Mouse (Mus musculus) ES-E14 (cell line): ENCODE data around the gene Pde7b. TPM values are rescaled to one million over a fixed set of nuclear protein-coding genes. Genes with fewer than 3 reads are reported as not detected.

Experiments
- DNase-seq: peaks from one replicate; pipeline ENCODE4 v3.0.0-alpha.2; 2013; ENCODE audit warnings: low read depth, low spot score
- H3K27ac ChIP-seq: 2 replicates; pipeline ENCODE4 v1.5.1; 2012; ENCODE audit warnings: low read depth, mild to moderate bottlenecking, low read length, moderate library complexity, mixed read lengths; ENCODE audit not compliant: poor library complexity, insufficient read depth, severe bottlenecking
- H3K36me3 ChIP-seq: 2 replicates; pipeline ENCODE4 v1.6.1; 2012; ENCODE audit warnings: mild to moderate bottlenecking, low read length, moderate library complexity, mixed read lengths; ENCODE audit not compliant: control insufficient read depth, poor library complexity, insufficient read depth, severe bottlenecking
- H3K4me1 ChIP-seq, 2 experiments: fragments of 150-350 bp in 1 of 2; sonication (generic) in 1 of 2; 2 replicates each; pipeline ENCODE4 v1.6.1; 2012; ENCODE audit warnings: low read length in 2 of 2, mild to moderate bottlenecking in 1 of 2, mixed read lengths in 1 of 2; ENCODE audit not compliant: control insufficient read depth in 2 of 2, insufficient read depth in 2 of 2, poor library complexity in 1 of 2
- H3K4me3 ChIP-seq, 2 experiments: fragments of 150-350 bp in 1 of 2; sonication (generic) in 1 of 2; 2 replicates each; pipeline ENCODE4 v1.5.1; 2012; ENCODE audit warnings: low read length in 2 of 2, low read depth in 1 of 2, mild to moderate bottlenecking in 1 of 2, mixed read lengths in 1 of 2; ENCODE audit not compliant: insufficient read depth in 1 of 2, poor library complexity in 1 of 2, severe bottlenecking in 1 of 2
- H3K9ac ChIP-seq: 2 replicates; pipeline ENCODE4 v1.6.1; 2012; ENCODE audit warnings: low read depth, mild to moderate bottlenecking, low read length, mixed read lengths; ENCODE audit not compliant: poor library complexity, insufficient read depth, severe bottlenecking
- H3K9me3 ChIP-seq: fragments of 150-350 bp; sonication (generic); 2 replicates; pipeline ENCODE4 v1.6.1; 2012; ENCODE audit warnings: low read depth, mild to moderate bottlenecking, low read length; ENCODE audit not compliant: control insufficient read depth, insufficient read depth
- CHD2 ChIP-seq: IDR thresholded peaks from 2 replicates; pipeline ENCODE4 v1.6.1; 2014; ENCODE audit warnings: mild to moderate bottlenecking, low read depth, low read length, inconsistent platforms
- HCFC1 ChIP-seq: IDR thresholded peaks from 2 replicates; pipeline ENCODE4 v1.6.1; 2012; ENCODE audit warnings: low read length, inconsistent platforms, borderline replicate concordance; ENCODE audit not compliant: insufficient read depth
- MAFK ChIP-seq: IDR thresholded peaks from 2 replicates; pipeline ENCODE4 v1.6.1; 2014; ENCODE audit warnings: mild to moderate bottlenecking, low read depth, low read length, inconsistent platforms; ENCODE audit not compliant: insufficient read depth
- ZC3H11A ChIP-seq: IDR thresholded peaks from 2 replicates; pipeline ENCODE4 v1.6.1; 2012; ENCODE audit warnings: low read depth, mild to moderate bottlenecking, inconsistent platforms, low read length, borderline replicate concordance
- ZNF384 ChIP-seq: IDR thresholded peaks from 2 replicates; pipeline ENCODE4 v1.6.1; 2012; ENCODE audit warnings: low read depth, low read length, inconsistent platforms
- in situ Hi-C, 2 experiments: fragments of 600-800 bp; cut with MboI; formaldehyde crosslinking; loops; one replicate each; pipeline ENCODE4 v1.15.1; 2025; ENCODE audit warnings: low sequenced_read_pairs in 2 of 2, inconsistent platforms in 1 of 2; ENCODE audit not compliant: unreplicated experiment in 2 of 2
- total RNA-seq: library from RNA; depleted of rRNA; stranded (reverse); fragments of 300-350 nt; gene quantifications from 2 replicates; pipeline ENCODE4 v1.2.3, GENCODE M21; 2012

Gene Pde7b
- total RNA-seq, 1 experiment: 0.13 TPM

GRCm38 (mm10) chr10:20507069-20507468, 217.8 kb downstream of the Pde7b start:
- no peak overlapping the region for H3K27ac ChIP-seq
- in situ Hi-C loops: no loop called here
- no peak for DNase-seq
- H3K4me1 ChIP-seq: no peaks in the 10 kb centered on the region
- H3K36me3 ChIP-seq: no peaks in the 10 kb centered on the region
- H3K9me3 ChIP-seq: no peaks in the 10 kb centered on the region
- no peak overlapping the region for H3K4me3 ChIP-seq
- H3K9ac ChIP-seq: no peak overlapping the region
- TF ChIP-seq ZC3H11A (no peak), CHD2 (no peak), ZNF384 (no peak), HCFC1 (no peak), MAFK (no peak)

- Histone ChIP-seq H3K36me3 (no peaks in the 10 kb centered on the region), H3K27ac (no peak overlapping the region), H3K4me3 (no peak overlapping the region), H3K4me1 (no peaks in the 10 kb centered on the region), H3K9me3 (no peaks in the 10 kb centered on the region), H3K9ac (no peak overlapping the region)
- no peak for TF ChIP-seq MAFK
- no peak for TF ChIP-seq CHD2
- no peak for TF ChIP-seq ZNF384
- no peak for TF ChIP-seq HCFC1
- TF ChIP-seq ZC3H11A: no peak
- in situ Hi-C loops: no loop called here
- no peak for DNase-seq
Measured at GRCm38 (mm10) chr10:20505454-20505853, 219.4 kb downstream of the Pde7b start.

- Histone ChIP-seq H3K4me1 (no peaks in the 10 kb centered on the region), H3K4me3 (no peak overlapping the region), H3K36me3 (no peaks in the 10 kb centered on the region), H3K9ac (no peak overlapping the region), H3K9me3 (no peaks in the 10 kb centered on the region), H3K27ac (no peak overlapping the region)
- in situ Hi-C loops: no loop called here
- TF ChIP-seq CHD2 (no peak), HCFC1 (no peak), ZNF384 (no peak), MAFK (no peak), ZC3H11A (no peak)
- DNase-seq: no peak
Measured at GRCm38 (mm10) chr10:20504800-20505199, 220.1 kb downstream of the Pde7b start.

GRCm38 (mm10) chr10:20503265-20504025, 221.4 kb downstream of the Pde7b start:
- H3K4me1 ChIP-seq: no peaks in the 10 kb centered on the region
- H3K36me3 ChIP-seq: no peaks in the 10 kb centered on the region
- H3K4me3 ChIP-seq: no peak overlapping the region
- in situ Hi-C loops: no loop called here
- H3K9ac ChIP-seq: no peak overlapping the region
- DNase-seq: no peak
- TF ChIP-seq HCFC1: no peak
- no peak for TF ChIP-seq MAFK
- no peak for TF ChIP-seq CHD2
- no peak for TF ChIP-seq ZC3H11A
- TF ChIP-seq ZNF384: no peak
- H3K9me3 ChIP-seq: no peaks in the 10 kb centered on the region
- no peak overlapping the region for H3K27ac ChIP-seq

GRCm38 (mm10) chr10:20501221-20501620, 223.7 kb downstream of the Pde7b start:
- no peak for TF ChIP-seq ZC3H11A
- no peak for TF ChIP-seq ZNF384
- no peak for TF ChIP-seq MAFK
- TF ChIP-seq HCFC1: no peak
- TF ChIP-seq CHD2: no peak
- Histone ChIP-seq H3K9me3 (no peaks in the 10 kb centered on the region), H3K27ac (no peak overlapping the region), H3K4me1 (no peaks in the 10 kb centered on the region), H3K36me3 (no peaks in the 10 kb centered on the region), H3K9ac (no peak overlapping the region), H3K4me3 (no peak overlapping the region)
- DNase-seq: no peak
- in situ Hi-C loops: no loop called here
